Mouse (Mus musculus): Measurements from ENCODE around the gene Gm3402.

- TF ChIP-seq TAL1 (IDR thresholded peaks at IDR 0.05; ENCODE audit: low read length) (no peak), GATA1 (IDR thresholded peaks at IDR 0.05; ENCODE audit: low read length) (no peak)
Measured at GRCm38 (mm10) chr5:146471311-146471710, 42.6 kb upstream of the Gm3402 start.

Measured in erythroblast, embryonic 14.5 days (primary cell).